Mouse (Mus musculus) forelimb bud, embryonic 11.5 days (tissue): ENCODE measurements around the gene Nr1i2.
A peak's percentile ranks its signal among the peaks of the same experiment; 100 is the strongest.
"Not testable (repeated sequence)": the region's sequence is repeated elsewhere in the genome, so short reads cannot be mapped to it uniquely, and the experiment has no call there.

Experiments
- DNase-seq: peaks from one replicate; pipeline ENCODE4 v3.0.0-alpha.2; 2012; ENCODE audit warnings: low read depth, low spot score

The Nr1i2 gene

DNA sequence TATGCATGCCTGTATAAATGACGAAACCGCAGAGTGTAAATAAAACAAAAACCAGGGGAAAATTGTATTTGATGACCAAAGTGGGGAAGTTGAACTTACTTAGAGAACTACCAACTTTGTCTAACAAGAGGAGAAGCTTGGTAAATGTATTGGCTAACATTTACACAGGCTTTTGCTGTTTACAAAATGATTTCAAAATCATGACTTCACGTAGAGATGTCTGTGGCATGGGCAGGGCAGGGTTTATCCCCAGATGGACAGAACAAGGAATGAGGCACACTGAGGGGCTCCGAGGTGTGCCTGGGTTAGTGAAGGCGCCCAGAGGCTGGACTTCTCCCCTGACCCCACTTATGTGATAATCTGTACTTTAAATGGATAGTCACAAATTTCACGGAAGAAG is 7.3 kb downstream of the Nr1i2 start:
- no peak for DNase-seq

DNA sequence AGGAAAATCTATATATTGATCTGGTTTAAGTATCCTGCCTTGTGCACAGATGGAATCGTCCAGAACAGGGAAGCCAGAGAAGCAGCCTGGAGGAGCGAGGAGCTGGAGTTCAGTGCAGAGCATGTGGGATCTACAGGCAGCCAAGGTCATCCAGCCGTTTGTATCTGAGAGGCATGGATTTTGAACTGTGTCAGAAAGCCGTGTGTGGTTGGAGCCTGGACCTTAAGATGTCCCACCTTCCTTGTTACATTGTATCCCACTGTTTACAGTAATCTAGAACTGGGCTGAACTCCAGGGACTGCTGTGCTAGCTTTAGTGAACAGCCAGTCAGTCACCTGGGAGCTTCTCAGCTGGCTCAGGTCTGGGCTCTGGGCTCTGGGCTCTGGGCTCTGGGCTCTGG is 8.1 kb downstream of the Nr1i2 start:
- no peak for DNase-seq

DNA sequence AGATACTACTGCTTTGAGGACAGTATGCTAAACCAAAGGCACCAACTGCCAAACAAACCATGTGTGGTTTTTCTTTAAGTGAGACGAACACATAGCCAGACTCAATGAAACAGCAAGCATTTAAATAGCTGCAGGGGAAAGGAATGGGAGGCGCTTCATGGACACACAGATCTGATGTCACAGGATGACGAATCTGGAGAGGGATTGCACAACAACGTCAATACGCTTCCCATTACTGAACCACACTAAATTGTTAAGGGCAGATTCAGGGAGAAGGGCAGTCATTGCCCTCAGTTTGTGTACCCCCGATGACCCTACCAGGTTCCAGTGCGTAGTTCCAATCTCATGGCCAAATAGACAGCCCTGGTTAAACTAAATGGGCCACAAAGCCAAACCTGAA is 8.8 kb downstream of the Nr1i2 start:
- no peak for DNase-seq

DNA sequence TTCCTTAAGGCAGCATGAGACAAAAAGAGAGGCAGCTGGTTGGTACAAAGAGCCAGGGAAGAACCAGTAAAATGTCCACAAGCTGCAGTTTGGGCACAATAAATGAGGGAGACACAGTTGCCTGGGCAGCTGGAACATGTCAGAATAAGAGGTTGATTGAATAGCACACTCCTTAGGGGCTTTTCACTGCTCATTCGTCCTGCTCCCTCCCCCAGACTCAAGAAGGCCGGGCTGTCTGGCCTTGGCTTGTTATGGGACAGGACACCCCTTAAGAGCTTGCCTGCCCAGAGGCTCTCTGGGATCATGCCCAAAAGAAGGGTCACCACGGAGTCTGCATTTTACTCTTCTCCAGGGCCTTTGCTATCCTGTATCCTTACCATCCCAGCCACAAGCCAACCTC is 11.3 kb downstream of the Nr1i2 start:
- no peak for DNase-seq

DNA sequence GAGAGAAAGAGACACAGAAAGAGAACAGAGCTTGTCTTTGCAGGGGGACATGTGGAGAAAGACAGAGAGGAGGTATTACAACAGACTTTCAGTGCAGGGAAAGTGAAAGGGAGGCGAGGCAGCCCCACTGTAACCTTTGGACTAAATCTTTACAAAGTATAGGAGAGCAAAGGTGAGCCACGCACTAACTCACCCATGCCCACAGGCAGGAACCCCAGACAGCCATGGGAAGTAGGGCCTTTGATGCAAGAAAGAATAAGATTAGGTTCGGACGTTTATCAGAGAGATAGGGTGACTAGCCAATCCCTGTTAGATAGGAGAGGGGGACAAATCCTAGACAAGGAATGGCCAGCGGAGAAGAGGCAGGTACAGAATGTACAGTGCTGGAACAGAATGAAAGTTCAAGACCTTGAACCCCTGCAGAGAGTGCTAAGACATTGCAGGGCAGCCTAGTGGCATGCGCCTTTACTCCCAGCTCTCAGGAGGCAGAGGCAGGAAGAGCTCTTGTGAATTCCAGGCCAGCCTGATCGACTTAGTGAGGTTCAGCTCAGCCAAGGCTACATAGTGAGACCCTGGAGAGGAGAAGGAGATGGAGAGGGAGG is 12.0 kb downstream of the Nr1i2 start:
- DNase-seq, result no peak

DNA sequence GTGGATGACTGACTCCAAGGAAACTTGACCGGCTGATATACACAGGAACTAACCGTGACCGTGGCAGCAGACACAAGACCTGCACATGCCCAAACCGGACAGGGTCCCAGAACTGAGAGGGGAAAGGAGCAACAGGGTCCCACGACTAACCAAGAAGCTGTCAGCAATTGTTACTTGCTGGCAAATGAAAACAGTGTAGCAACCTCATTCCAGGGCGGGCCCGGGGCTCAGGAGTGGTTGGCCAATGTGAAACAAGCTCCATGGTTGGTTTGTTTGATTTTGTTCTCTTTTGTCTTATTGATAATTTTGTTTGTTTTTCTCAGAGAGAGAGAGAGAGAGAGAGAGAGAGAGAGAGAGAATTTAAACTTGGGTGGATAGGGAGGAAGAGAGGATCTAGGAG is 13.7 kb downstream of the Nr1i2 start:
- no peak for DNase-seq

DNA sequence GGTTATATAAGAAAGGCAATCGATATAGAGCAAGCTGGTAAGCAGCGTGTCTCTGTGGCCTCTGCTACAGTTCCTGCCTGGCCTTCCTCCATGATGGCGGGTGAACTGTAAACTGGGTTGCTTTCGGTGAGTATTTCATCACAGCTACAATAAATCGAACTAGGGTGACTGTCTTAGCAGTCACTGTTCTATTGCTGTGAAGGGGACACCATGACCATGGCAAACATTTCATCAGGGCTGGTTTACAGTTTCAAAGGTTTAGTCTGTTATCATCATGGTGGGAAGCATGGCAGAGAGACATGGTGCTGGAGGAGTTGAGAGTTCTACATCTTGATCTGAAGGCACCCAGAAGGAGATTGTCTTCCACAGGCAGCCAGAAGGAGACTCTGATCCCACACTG is 14.8 kb downstream of the Nr1i2 start:
- no peak for DNase-seq

DNA sequence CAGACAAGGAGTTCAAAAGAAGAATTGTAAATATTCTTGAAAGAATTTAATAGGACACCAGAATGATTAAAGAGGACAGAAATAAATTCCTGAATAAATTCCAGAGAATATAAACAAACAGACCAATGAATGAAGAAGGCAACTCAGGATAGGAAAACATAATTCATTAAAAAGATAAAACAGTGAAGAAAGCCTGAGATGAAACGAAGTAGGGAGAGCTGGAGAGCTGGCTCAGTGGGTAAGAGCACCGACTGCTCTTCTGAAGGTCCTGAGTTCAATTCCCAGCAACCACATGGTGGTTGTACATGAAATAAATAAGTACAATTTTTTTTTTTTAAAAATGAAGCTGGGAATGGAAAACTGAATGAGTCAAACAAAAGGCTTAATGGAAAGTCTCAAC is 19.9 kb downstream of the Nr1i2 start:
- no peak for DNase-seq

DNA sequence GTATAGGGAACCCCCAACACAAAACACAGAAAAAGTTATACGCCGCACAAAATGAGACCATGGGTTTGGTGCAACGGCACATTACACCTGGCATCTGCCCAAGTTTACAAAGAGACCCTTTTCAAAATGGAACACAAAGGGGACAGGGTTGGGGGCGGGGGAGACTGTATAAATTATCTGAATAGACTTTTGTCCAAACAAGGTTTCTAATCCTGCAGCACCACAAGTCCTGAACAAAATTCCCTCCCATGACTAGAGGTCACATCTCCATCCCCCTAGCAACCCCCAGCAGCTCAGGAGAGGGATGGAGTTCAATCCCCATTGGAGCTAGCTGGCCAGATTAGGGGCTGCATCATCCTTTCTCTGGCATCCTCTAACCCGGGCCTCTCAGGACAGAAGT is 22.1 kb downstream of the Nr1i2 start:
- no peak for DNase-seq

DNA sequence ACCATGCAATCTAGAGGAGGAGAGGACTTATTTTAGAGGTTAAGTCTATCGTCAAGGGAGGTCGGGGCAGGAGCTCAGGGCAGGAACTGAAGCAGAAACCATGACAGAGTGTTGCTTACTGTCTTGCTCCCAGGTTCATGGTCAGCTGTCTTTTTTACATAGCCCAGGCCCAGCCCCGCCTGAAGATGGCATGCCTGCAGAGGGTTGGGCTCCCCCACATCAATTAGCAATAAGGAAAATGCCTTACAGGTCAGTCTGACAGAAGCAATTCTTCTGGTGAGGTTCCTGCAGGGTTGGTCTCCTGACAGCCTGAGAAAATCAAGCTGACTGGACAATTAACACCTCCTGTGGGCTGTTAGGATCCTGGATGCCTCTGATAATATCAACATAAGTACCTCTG is 23.0 kb downstream of the Nr1i2 start:
- no peak for DNase-seq

DNA sequence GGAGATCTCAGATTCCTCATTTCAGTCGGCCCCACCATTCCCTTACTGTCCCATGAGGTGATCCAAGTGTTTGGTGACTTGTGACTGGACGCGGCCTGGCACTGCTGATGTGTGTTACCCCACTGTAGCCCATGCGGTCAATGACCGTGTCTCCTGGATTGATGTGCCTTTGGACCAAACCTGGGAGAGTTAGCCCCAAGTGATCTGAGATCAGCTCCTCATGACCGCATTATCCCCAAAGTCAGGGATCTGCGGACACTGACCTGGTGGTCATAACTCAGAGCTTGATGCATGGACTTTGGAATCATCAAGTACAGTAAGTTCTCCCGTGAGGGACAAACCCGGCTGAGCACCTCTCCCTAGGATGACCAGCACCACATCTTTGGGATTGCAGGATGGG is 38.7 kb downstream of the Nr1i2 start:
- DNase-seq, result no peak

DNA sequence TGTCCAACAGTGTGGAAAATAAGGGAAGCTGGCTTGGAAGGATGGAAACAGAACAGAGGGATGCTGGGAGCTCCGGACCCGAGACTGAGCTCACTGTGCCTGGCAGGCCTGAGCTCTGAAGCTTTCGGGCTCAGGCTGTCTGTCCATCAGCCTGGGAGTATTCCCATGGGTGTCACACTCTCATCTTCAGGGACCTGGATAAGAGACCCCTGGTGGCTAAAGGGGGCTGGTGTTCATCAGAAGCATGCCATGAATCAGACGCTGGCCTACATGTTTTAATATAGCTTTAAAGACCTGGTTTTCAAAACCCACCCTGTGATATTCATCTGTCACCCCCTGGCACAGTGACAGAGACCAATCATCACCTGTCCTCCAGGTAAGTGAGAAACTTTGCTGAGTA is 39.5 kb downstream of the Nr1i2 start:
- DNase-seq, result no peak

DNA sequence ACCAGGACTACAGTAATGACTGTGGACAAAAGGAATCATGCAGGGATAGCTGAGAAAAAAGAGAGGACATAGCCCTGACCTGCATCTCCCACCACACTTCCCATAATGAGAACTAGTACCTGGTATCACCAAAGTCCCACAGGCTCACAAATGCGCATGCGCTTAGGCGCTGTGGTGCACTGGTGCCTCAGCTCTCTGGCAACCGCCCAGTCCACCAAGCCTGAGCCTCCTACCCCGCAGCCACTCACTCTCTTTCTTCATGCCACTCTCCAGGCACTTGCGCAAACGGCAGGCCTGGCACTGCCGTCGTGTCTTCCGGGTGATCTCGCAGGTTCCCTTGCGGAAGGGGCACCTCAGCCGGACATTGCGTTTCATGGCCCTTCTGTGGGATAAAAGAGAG is 40.6 kb downstream of the Nr1i2 start:
- no peak for DNase-seq

DNA sequence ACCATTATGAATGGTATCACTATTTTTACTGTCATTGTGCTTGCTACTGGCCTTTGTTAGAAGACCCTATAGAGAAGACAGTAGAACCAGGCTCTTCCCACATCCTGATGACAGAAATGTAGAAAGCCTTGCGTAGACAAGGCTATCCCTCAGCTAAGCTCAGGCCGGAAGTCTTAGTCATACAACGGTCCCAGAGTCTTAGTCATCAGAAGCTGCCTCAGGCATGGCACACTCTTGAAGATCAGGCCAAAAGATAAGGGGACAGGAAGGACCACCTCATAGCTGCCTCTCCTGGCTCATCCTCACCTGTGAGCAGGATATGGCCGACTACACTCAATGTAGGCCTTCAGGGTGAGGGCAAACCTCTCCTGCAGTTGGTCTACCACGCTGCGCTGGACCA is 44.2 kb downstream of the Nr1i2 start:
- DNase-seq, result no peak

DNA sequence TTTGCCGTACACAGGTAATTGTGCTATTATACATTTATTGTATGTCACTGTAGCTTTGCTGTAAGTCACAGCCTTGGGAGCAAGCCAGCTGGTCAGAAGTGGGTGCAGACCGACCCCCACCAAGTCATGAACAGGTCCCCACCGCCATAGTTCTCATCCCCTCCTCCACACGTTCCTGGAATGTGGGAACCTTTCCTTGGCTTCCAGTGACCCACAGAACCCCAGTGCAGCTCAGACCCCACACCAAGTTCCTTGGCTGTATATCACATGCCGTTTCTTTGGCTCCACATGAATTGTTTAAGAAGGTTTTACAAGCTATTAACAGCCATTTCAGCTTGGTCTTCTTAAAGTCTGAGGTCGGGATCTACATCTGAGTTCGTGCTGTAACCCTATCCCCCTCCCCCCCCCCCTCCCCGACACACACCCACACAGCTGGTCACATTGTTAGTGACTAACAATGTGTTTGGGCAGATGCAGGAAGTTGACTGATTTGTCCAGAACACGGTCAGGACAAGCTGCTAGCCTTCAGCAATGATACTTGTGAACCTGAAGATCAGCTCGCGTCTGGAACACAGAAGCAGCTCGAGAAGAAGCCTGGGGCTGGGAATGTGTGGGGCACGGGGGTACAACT is 46.2 kb downstream of the Nr1i2 start:
- peak; percentile 49 for DNase-seq

DNA sequence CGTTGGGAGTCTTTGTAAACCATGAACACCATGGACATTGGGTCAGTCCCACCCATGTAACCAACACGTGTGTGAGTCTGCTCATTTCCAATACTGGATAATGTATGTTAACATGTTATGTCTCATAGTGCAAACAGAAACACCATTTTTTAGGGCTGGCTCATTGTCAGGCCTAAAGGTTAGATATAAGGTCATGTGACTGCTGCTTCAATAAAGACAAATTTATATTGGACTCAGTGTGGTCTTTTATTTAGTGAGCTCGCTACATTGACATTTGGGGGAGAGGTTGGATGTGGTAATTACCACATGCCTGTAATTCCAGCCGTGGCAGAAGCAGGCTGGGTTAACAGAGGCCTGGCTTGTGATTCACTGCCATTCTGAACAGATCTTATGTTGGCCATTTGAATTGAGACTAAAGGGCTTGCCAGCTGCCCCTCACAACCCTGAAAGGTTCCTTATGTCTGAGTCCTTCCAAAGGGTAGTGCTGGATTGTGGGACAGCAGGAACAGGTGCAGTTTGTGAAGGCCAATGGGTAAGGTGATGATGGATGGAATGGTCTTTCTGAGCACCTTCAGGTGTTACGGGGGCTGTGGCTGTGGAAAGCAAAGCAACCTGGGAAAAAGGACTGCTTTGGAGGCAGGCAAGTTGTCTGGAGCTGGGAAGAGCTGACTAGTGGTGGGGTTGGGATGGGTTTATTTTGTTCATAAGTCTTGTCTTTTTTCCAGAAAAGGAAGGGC is 48.6 kb downstream of the Nr1i2 start:
- no peak for DNase-seq

DNA sequence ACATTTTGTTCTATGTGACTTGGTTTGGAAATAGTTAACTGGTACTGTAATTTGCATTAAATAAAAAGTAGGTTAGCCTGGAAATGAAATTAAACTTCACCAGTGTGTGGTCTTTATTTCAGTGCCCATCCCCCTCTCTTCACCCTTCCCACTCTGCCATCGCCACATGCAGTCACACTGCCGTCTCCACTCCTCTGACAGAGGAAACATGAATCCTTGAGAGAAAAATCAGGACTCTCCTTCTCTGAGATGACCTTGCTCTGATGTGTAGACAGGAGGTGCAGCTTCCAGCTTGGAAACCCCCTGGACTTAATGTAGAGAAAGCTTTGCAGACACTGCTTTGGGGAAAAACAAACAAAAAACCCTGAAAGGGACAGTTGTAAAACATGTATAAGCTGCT is 49.2 kb downstream of the Nr1i2 start:
- DNase-seq, result no peak

DNA sequence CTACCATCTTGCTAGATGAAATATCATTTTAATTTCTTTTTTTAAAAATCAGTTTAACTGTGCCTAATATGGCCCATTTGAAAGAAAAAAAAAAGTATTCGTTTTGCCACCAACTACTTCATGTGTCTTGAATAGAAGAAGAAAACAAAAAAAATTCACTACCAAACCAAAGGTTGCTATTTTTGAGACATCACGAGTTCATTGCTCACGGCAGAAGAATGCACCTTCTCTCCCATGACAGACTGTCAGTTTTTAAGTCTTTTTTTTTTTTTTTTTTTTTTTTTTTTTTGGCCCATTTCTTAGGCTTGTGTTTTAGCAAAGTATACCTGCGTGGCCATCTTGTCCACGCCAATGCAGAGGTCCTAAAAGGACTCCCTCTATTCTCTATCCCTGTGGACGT is 50.5 kb downstream of the Nr1i2 start:
- DNase-seq, result no peak

DNA sequence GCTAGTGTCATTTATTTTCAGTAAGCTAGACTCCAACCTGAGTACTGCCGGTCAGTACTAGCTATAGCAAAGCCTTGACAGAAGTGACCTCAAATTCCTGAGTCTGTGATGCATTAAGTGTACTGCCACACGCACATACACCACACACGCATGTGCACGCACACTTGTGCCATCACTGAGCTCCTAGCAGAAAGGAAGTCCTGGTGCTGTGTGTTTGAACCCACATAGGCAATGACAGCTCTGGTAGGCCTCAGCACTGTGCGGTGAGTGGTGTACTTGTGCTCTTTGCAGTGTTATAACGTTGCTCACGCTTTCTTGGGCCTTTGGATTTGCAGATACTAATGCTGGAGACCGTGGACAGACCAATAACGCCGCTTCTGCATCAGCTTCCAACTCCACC is 54.5 kb downstream of the Nr1i2 start:
- DNase-seq, result no peak

DNA sequence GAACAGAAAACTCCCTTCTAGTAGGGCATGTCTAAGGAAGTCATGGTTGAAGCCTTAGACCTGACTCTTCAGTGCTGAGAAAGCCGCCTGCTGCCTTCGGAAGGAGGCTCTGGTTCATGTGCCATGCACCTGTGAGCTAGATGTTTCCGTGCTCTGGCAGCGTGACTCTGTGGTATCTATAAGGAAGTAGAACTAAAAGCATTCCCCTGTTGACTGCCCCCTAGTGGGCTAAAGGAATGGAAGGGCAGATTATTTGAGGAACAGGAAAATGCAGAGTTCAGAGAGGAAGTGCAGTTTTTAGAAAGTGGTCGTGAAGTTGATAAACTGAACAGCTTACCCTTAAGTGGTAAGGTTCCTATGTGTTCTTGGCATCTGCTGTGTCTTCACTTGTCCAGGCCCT is 54.9 kb downstream of the Nr1i2 start:
- peak; percentile 35 for DNase-seq

DNA sequence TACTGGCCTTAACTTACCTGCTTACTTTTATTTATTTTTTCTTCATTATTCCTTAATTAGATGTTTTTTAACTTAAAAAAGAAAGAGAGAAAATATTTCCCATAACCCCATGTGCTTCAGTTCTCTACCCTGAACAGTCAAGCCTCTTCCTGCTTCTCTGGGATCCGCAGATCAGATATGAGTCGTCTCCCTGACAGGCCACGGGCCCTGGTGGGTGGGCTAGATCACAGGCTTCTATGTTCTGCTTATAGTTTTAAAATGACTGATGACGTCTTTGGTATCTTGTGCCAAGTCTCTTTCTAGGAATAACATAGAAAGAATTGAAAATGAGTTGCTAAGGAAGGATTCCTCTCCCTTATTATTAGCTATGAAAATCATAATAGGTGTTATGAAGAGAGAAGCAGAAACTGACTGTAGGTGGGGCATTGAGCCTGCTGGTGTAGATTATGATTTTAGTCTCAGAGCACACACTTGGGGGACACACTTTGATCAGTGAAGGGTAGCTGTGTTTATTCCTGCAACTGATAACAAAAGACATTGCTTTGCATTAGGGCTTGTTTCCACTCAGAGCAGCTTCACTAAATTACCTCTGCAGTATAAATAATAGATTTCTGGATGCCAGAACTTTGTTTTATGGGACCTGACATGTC is 57.6 kb downstream of the Nr1i2 start:
- DNase-seq, result no peak

DNA sequence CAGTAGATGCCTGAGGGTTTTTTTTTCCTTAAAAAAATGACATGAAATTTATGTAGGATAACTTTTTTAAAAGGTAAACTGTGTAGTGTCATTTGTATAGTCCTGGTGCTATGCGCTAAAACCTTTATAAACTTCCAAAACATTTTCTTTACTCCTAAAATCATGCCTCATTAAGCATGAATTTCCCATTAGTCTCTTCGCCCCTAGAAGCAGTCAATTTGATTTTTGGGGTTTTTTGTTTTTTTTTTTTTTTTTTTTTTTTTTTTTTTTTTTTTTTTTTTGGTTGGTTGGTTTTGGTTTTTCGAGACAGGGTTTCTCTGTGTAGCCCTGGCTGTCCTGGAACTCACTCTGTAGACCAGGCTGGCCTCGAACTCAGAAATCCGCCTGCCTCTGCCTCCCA is 72.1 kb downstream of the Nr1i2 start:
- not testable (repeated sequence) for DNase-seq

DNA sequence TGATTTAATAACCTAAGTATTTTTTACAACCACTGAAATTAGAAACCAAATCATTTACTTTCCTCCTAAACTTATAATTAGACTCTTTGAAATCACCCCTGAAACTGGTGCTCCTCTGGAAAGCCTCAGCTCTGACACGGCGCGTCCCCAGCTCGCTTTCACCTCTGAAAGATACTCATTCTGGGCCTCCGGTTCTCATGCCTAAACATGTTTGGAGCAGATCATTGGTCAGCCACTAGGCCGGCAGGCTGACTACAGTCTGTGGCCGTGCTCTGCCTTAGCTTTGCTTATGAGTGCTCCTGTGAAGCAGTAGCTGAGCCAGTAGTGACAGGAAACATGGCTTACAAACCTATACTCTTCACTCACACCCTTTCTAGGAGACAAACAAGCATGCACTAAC is 89.4 kb downstream of the Nr1i2 start:
- no peak for DNase-seq
